Mouse (Mus musculus) CH12.LX (cell line): ENCODE data around the gene Tepsin. TPM values are rescaled to one million over a fixed set of nuclear protein-coding genes. Genes with fewer than 3 reads are reported as not detected.

Experiments used
- DNase-seq: peaks from one replicate; pipeline ENCODE4 v3.0.0-alpha.2; 2013; ENCODE audit errors: extremely low read depth
- H3K27ac ChIP-seq: 2 replicates; pipeline ENCODE4 v1.5.1; 2012; ENCODE audit warnings: low read depth, mild to moderate bottlenecking, control low read depth, moderate library complexity; ENCODE audit not compliant: insufficient read depth
- H3K27me3 ChIP-seq: replicated peaks from 2 replicates; pipeline ENCODE3; 2012; ENCODE audit warnings: inconsistent platforms
- H3K36me3 ChIP-seq, 2 experiments: replicated peaks in 1 of 2; 2 replicates each; pipeline versions ENCODE3 to v1.6.1; 2012; ENCODE audit warnings: inconsistent platforms in 1 of 2, low read length in 1 of 2, mild to moderate bottlenecking in 1 of 2, mixed read lengths in 1 of 2, moderate library complexity in 1 of 2; ENCODE audit not compliant: control insufficient read depth in 1 of 2, insufficient read depth in 1 of 2
- H3K4me1 ChIP-seq, 2 experiments: 2 replicates each; pipeline ENCODE4 v1.6.1; 2012; ENCODE audit warnings: inconsistent platforms in 1 of 2, moderate library complexity in 1 of 2; ENCODE audit not compliant: insufficient read depth in 2 of 2, control insufficient read depth in 1 of 2
- H3K4me2 ChIP-seq: 2 replicates; pipeline ENCODE4 v1.6.1; 2012; ENCODE audit warnings: low read depth, mild to moderate bottlenecking, control low read depth; ENCODE audit not compliant: poor library complexity, insufficient read depth, severe bottlenecking
- H3K4me3 ChIP-seq, 3 experiments: fragments of 150-350 bp in 1 of 3; sonication (generic) in 1 of 3; replicated peaks in 1 of 3; 2 replicates each; pipeline versions ENCODE3 to v1.5.1; 2011 to 2012; ENCODE audit warnings: low read depth in 2 of 3, low read length in 2 of 3, mild to moderate bottlenecking in 2 of 3, moderate library complexity in 2 of 3, control low read depth in 1 of 3, improper control_type of control experiment in 1 of 3, inconsistent platforms in 1 of 3, mixed read lengths in 1 of 3; ENCODE audit not compliant: poor library complexity in 1 of 3
- H3K79me2 ChIP-seq: replicated peaks from 2 replicates; pipeline ENCODE4 v1.6.1; 2012; ENCODE audit warnings: mild to moderate bottlenecking, moderate library complexity; ENCODE audit not compliant: control insufficient read depth, poor library complexity, insufficient read depth, severe bottlenecking; ENCODE audit errors: extremely low read depth
- H3K9ac ChIP-seq: 2 replicates; pipeline ENCODE4 v1.6.1; 2012; ENCODE audit warnings: low read depth, mild to moderate bottlenecking, control low read depth, moderate library complexity; ENCODE audit not compliant: insufficient read depth
- H3K9me3 ChIP-seq: replicated peaks from 2 replicates; pipeline ENCODE3; 2012; ENCODE audit warnings: low read length, inconsistent platforms, mixed read lengths
- BHLHE40 ChIP-seq: IDR thresholded peaks from 2 replicates; pipeline ENCODE4 v1.6.1; 2011; ENCODE audit warnings: mild to moderate bottlenecking, low read depth, low read length, improper control_type of control experiment
- CHD1 ChIP-seq: IDR thresholded peaks from 2 replicates; pipeline ENCODE4 v1.6.1; 2012; ENCODE audit warnings: low read depth, low read length, improper control_type of control experiment, inconsistent platforms
- CHD2 ChIP-seq: IDR thresholded peaks from 2 replicates; pipeline ENCODE4 v1.6.1; 2011; ENCODE audit warnings: low read length, improper control_type of control experiment
- CTCF ChIP-seq, 2 experiments: IDR thresholded peaks in 1 of 2; conservative IDR thresholded peaks in 1 of 2; 2 replicates each; pipeline ENCODE4 v1.5.1; 2011 to 2012; ENCODE audit warnings: low read depth in 2 of 2, low read length in 2 of 2, improper control_type of control experiment in 1 of 2, inconsistent platforms in 1 of 2, mild to moderate bottlenecking in 1 of 2, moderate library complexity in 1 of 2
- E2F4 ChIP-seq: IDR thresholded peaks from 2 replicates; pipeline ENCODE4 v1.6.1; 2011; ENCODE audit warnings: low read depth, low read length, improper control_type of control experiment; ENCODE audit not compliant: insufficient replicate concordance
- GABPA ChIP-seq: IDR thresholded peaks from 2 replicates; pipeline ENCODE4 v1.6.1; 2012; ENCODE audit warnings: low read depth, low read length, improper control_type of control experiment, inconsistent platforms; ENCODE audit not compliant: insufficient replicate concordance
- HCFC1 ChIP-seq: IDR thresholded peaks from 2 replicates; pipeline ENCODE4 v1.6.1; 2012; ENCODE audit warnings: low read depth, mild to moderate bottlenecking, inconsistent platforms, low read length, improper control_type of control experiment
- IRF4 ChIP-seq: IDR thresholded peaks from 2 replicates; pipeline ENCODE4 v1.6.1; 2014; ENCODE audit warnings: low read depth, mild to moderate bottlenecking, inconsistent platforms, low read length, improper control_type of control experiment
- JUN ChIP-seq: IDR thresholded peaks from 2 replicates; pipeline ENCODE4 v1.6.1; 2011; ENCODE audit warnings: low read depth, mild to moderate bottlenecking, low read length, improper control_type of control experiment, moderate library complexity; ENCODE audit not compliant: insufficient read depth
- JUND ChIP-seq: conservative IDR thresholded peaks from 2 replicates; pipeline ENCODE4 v1.6.1; 2011; ENCODE audit warnings: low read depth, low read length, improper control_type of control experiment
- KAT2A ChIP-seq: IDR thresholded peaks from 2 replicates; pipeline ENCODE4 v1.6.1; 2012; ENCODE audit warnings: low read length, improper control_type of control experiment, inconsistent platforms; ENCODE audit not compliant: insufficient replicate concordance
- MAX ChIP-seq: IDR thresholded peaks from 2 replicates; pipeline ENCODE4 v1.6.1; 2011; ENCODE audit warnings: low read length, improper control_type of control experiment
- MAZ ChIP-seq: IDR thresholded peaks from 2 replicates; pipeline ENCODE4 v1.6.1; 2012; ENCODE audit warnings: low read depth, mild to moderate bottlenecking, inconsistent platforms, low read length, improper control_type of control experiment, moderate library complexity
- MXI1 ChIP-seq: IDR thresholded peaks from 2 replicates; pipeline ENCODE4 v1.6.1; 2011; ENCODE audit warnings: mild to moderate bottlenecking, low read depth, low read length, improper control_type of control experiment
- MYC ChIP-seq: IDR thresholded peaks from 2 replicates; pipeline ENCODE4 v1.6.1; 2011; ENCODE audit warnings: low read depth, mild to moderate bottlenecking, improper control_type of control experiment, low read length
- NELFE ChIP-seq: IDR thresholded peaks from 2 replicates; pipeline ENCODE4 v1.6.1; 2011; ENCODE audit warnings: low read depth, low read length, improper control_type of control experiment
- NRF1 ChIP-seq: IDR thresholded peaks from 2 replicates; pipeline ENCODE4 v1.6.1; 2014; ENCODE audit warnings: low read depth, mild to moderate bottlenecking, inconsistent platforms, low read length, improper control_type of control experiment, moderate library complexity
- PAX5 ChIP-seq: IDR thresholded peaks from 2 replicates; pipeline ENCODE4 v1.6.1; 2012; ENCODE audit warnings: low read length, inconsistent platforms, mixed read lengths
- POLR2A ChIP-seq: IDR thresholded peaks from 2 replicates; pipeline ENCODE4 v1.6.1; 2011; ENCODE audit warnings: low read depth, mild to moderate bottlenecking, improper control_type of control experiment, low read length
- RAD21 ChIP-seq: IDR thresholded peaks from 2 replicates; pipeline ENCODE4 v1.6.1; 2011; ENCODE audit warnings: low read depth, mild to moderate bottlenecking, low read length, improper control_type of control experiment, moderate library complexity
- RCOR1 ChIP-seq: conservative IDR thresholded peaks from 2 replicates; pipeline ENCODE4 v1.6.1; 2012; ENCODE audit warnings: low read depth, mild to moderate bottlenecking, inconsistent platforms, low read length, improper control_type of control experiment
- SIN3A ChIP-seq: IDR thresholded peaks from 2 replicates; pipeline ENCODE4 v1.6.1; 2012; ENCODE audit warnings: low read length, improper control_type of control experiment, inconsistent platforms
- SMC3 ChIP-seq: IDR thresholded peaks from 2 replicates; pipeline ENCODE4 v1.6.1; 2011; ENCODE audit warnings: low read depth, low read length, improper control_type of control experiment
- TBP ChIP-seq: conservative IDR thresholded peaks from 2 replicates; pipeline ENCODE4 v1.6.1; 2011; ENCODE audit warnings: low read depth, low read length, improper control_type of control experiment
- TCF12 ChIP-seq: IDR thresholded peaks from 2 replicates; pipeline ENCODE4 v1.6.1; 2014; ENCODE audit warnings: low read depth, mild to moderate bottlenecking, inconsistent platforms, low read length, improper control_type of control experiment
- USF1 ChIP-seq: IDR thresholded peaks from 2 replicates; pipeline ENCODE4 v1.6.1; 2014; ENCODE audit warnings: low read depth, mild to moderate bottlenecking, inconsistent platforms, low read length, improper control_type of control experiment
- USF2 ChIP-seq: conservative IDR thresholded peaks from 2 replicates; pipeline ENCODE4 v1.6.1; 2011; ENCODE audit warnings: low read depth, low read length, improper control_type of control experiment
- ZC3H11A ChIP-seq: IDR thresholded peaks from 2 replicates; pipeline ENCODE4 v1.6.1; 2012; ENCODE audit warnings: low read depth, mild to moderate bottlenecking, inconsistent platforms, low read length, improper control_type of control experiment
- ZMIZ1 ChIP-seq: IDR thresholded peaks from 2 replicates; pipeline ENCODE4 v1.6.1; 2012; ENCODE audit warnings: low read depth, mild to moderate bottlenecking, inconsistent platforms, low read length, improper control_type of control experiment
- ZNF384 ChIP-seq: IDR thresholded peaks from 2 replicates; pipeline ENCODE4 v1.6.1; 2012; ENCODE audit warnings: low read depth, low read length, improper control_type of control experiment, inconsistent platforms
- dilution Hi-C: fragments of 300-500 bp; cut with MboI; formaldehyde crosslinking; loops from 2 replicates; pipeline ENCODE4 v1.14.3; 2020; ENCODE audit warnings: low sequenced_read_pairs; ENCODE audit not compliant: extremely low pct_unique_long_range_greater_than_20kb, extremely low pct_ligation_motif_present
- in situ Hi-C: fragments of 300-500 bp; cut with MboI; formaldehyde crosslinking; loops from 3 replicates; pipeline ENCODE4 v1.14.3; 2019; ENCODE audit warnings: low sequenced_read_pairs, low pct_ligation_motif_present, low pct_unique_long_range_greater_than_20kb, mixed read lengths
- polyA plus RNA-seq: library from polyadenylated mRNA; unstranded; fragments of >175 nt; gene quantifications from 2 replicates; pipeline ENCODE4 v1.2.1, GENCODE M21; 2012; ENCODE audit warnings: low read depth; ENCODE audit not compliant: insufficient read length
- total RNA-seq, 2 experiments: library from RNA; depleted of rRNA; stranded (reverse); fragments of 300-350 nt in 1 of 2; fragments of >200 nt in 1 of 2; gene quantifications; 2 replicates each; pipeline ENCODE4 v1.2.3; 2012 to 2014

The Tepsin gene
- total and polyA plus RNA-seq, 3 experiments: 13.7 to 22.1 (median 14.2) TPM

GRCm38 (mm10) chr11:120112136-120112535 is 13.6 kb upstream of the Tepsin start:
- Histone ChIP-seq H3K27ac (no peak overlapping the region), H3K4me3 (no peak overlapping the region), H3K36me3 (peaks cover 72 to 98% of the 10 kb centered on the region in 2 experiments), H3K9me3 (no peaks in the 10 kb centered on the region), H3K9ac (no peak overlapping the region), H3K4me1 (peaks cover 0 to 4% of the 10 kb centered on the region in 2 experiments; a peak in 1 of 4 replicates), H3K79me2 (no peaks in the 10 kb centered on the region), H3K27me3 (no peaks in the 10 kb centered on the region), H3K4me2 (no peak overlapping the region)
- no peak for DNase-seq
- in situ Hi-C loops (no loop called here), dilution Hi-C loops (no loop called here)
- TF ChIP-seq MXI1: no peak
- no peak for TF ChIP-seq BHLHE40
- no peak for TF ChIP-seq HCFC1
- no peak for TF ChIP-seq MYC
- TF ChIP-seq ZC3H11A: no peak
- no peak for TF ChIP-seq GABPA
- no peak for TF ChIP-seq PAX5
- no peak for TF ChIP-seq POLR2A
- TF ChIP-seq E2F4: no peak
- TF ChIP-seq JUN: no peak
- no peak for TF ChIP-seq JUND
- no peak for TF ChIP-seq TBP
- no peak for TF ChIP-seq NRF1
- TF ChIP-seq CTCF (conservative IDR thresholded peaks at IDR 0.05 in 1 of 2, IDR thresholded peaks at IDR 0.05 in 1 of 2; ENCODE audit: low read depth in 2 of 2, low read length in 2 of 2): no peak
- TF ChIP-seq CHD1: no peak

- no peak overlapping the region for H3K4me2 ChIP-seq
- in situ Hi-C loops: no loop called here
- peak; percentile 67 for DNase-seq
- TF ChIP-seq ZNF384: no peak
- TF ChIP-seq USF2: no peak
- no peak for TF ChIP-seq CHD1
- no peak for TF ChIP-seq ZMIZ1
- TF ChIP-seq PAX5: no peak
- TF ChIP-seq CTCF (conservative IDR thresholded peaks at IDR 0.05 in 1 of 2, IDR thresholded peaks at IDR 0.05 in 1 of 2; ENCODE audit: low read depth in 2 of 2, low read length in 2 of 2): peak; percentile 93 to 97
- TF ChIP-seq TBP: no peak
- TF ChIP-seq MAX: peak; percentile 50; the same call in 1 of the 2 replicates
- TF ChIP-seq MXI1: no peak
- 0 out of 2 replicates have a peak, but pooled peaks have one; percentile 15 for TF ChIP-seq JUND
- TF ChIP-seq KAT2A: 0 out of 2 replicates have a peak, but pooled peaks have one; percentile 56
- peak; percentile 41; the same call in 1 of the 2 replicates for TF ChIP-seq NELFE
- TF ChIP-seq MAZ: no peak
- peak; percentile 74 for TF ChIP-seq ZC3H11A
- TF ChIP-seq RCOR1: 0 out of 2 replicates have a peak, but pooled peaks have one; percentile 32
- TF ChIP-seq CHD2: 0 out of 2 replicates have a peak, but pooled peaks have one; percentile 21
- TF ChIP-seq SMC3: peak; percentile 96
- no peak for TF ChIP-seq GABPA
- no peak for TF ChIP-seq POLR2A
- TF ChIP-seq SIN3A: peak; percentile 45; the same call in 1 of the 2 replicates
- TF ChIP-seq RAD21: peak; percentile 96
- TF ChIP-seq USF1: no peak
- TF ChIP-seq E2F4: no peak
- peak; percentile 48; the same call in 1 of the 2 replicates for TF ChIP-seq IRF4
- TF ChIP-seq TCF12: no peak
- TF ChIP-seq, all 38 proteins: peak for 12
- Histone ChIP-seq H3K79me2 (no peaks in the 10 kb centered on the region), H3K27me3 (no peaks in the 10 kb centered on the region), H3K9me3 (no peaks in the 10 kb centered on the region), H3K36me3 (peaks cover 70 to 98% of the 10 kb centered on the region in 2 experiments), H3K4me3 (no peak overlapping the region), H3K9ac (no peak overlapping the region), H3K27ac (no peak overlapping the region), H3K4me1 (peaks cover 0 to 4% of the 10 kb centered on the region in 2 experiments; a peak in 1 of 4 replicates)
- dilution Hi-C loops: no loop called here
Observed at GRCm38 (mm10) chr11:120111033-120111432, 12.5 kb upstream of the Tepsin start.
